Mouse (Mus musculus): ENCODE data around the gene Gm13698. TPM values are rescaled to one million over a fixed set of nuclear protein-coding genes. Genes with fewer than 3 reads are reported as not detected.
A peak's percentile ranks its signal among the peaks of the same experiment; 100 is the strongest.
"Not testable (repeated sequence)": the region's sequence is repeated elsewhere in the genome, so short reads cannot be mapped to it uniquely, and the experiment has no call there.

The Gm13698 gene
- polyA plus RNA-seq (2014; fragmentation: Nextera tagmentation; extraction: Ambion mirVana): not detected in 2 replicates

GRCm38 (mm10) chr2:83955393-83955792, at the start of gene Gm13698:
Gene Gm13698, plus strand, starts transcription at chr2:83955693.
- H3K27me3 ChIP-seq (ENCODE audit: control insufficient read depth, insufficient read depth, low read length); ATAC-seq (ENCODE audit: insufficient number of reproducible peaks, insufficient read depth, low FRiP score, low read depth); H3K4me3 ChIP-seq (ENCODE audit: control insufficient read depth in 1 of 2, insufficient read depth in 1 of 2, low read depth in 1 of 2, low read length in 2 of 2); H3K4me1 ChIP-seq (ENCODE audit: control insufficient read depth in 2 of 2, insufficient read depth in 2 of 2, low read length in 2 of 2); H3K27ac ChIP-seq (replicated peaks in 1 of 2; ENCODE audit: control insufficient read depth in 1 of 2, insufficient read depth in 1 of 2, low read depth in 2 of 2, low read length in 2 of 2); H3K4me2 ChIP-seq (ENCODE audit: low read length); H3K9ac ChIP-seq (ENCODE audit: low read length); H3K9me3 ChIP-seq (ENCODE audit: control insufficient read depth, low read length); H3K36me3 ChIP-seq (ENCODE audit: control insufficient read depth, insufficient read depth, low read length): not testable (repeated sequence)
- WGBS: no CpG with 5 or more reads among the region's 6 CpGs

GRCm38 (mm10) chr2:83929478-83930088, 25.9 kb upstream of the Gm13698 start:
- H3K4me2 ChIP-seq (ENCODE audit: low read length): no peak overlapping the region
- H3K27me3 ChIP-seq (ENCODE audit: control insufficient read depth, insufficient read depth, low read length): no peaks in the 10 kb centered on the region
- H3K4me1 ChIP-seq (ENCODE audit: control insufficient read depth in 2 of 2, insufficient read depth in 2 of 2, low read length in 2 of 2): no peaks in the 10 kb centered on the region
- WGBS: 70% methylated on average over 2 of the region's 2 CpGs
- H3K27ac ChIP-seq (replicated peaks in 1 of 2; ENCODE audit: control insufficient read depth in 1 of 2, insufficient read depth in 1 of 2, low read depth in 2 of 2, low read length in 2 of 2): no peak overlapping the region
- no peaks in the 10 kb centered on the region for H3K36me3 ChIP-seq (ENCODE audit: control insufficient read depth, insufficient read depth, low read length)
- H3K9ac ChIP-seq (ENCODE audit: low read length): no peak overlapping the region
- H3K4me3 ChIP-seq (ENCODE audit: control insufficient read depth in 1 of 2, insufficient read depth in 1 of 2, low read depth in 1 of 2, low read length in 2 of 2): no peak overlapping the region
- no peaks in the 10 kb centered on the region for H3K9me3 ChIP-seq (ENCODE audit: control insufficient read depth, low read length)
- ATAC-seq (ENCODE audit: insufficient number of reproducible peaks, insufficient read depth, low FRiP score, low read depth): no peak

DNA sequence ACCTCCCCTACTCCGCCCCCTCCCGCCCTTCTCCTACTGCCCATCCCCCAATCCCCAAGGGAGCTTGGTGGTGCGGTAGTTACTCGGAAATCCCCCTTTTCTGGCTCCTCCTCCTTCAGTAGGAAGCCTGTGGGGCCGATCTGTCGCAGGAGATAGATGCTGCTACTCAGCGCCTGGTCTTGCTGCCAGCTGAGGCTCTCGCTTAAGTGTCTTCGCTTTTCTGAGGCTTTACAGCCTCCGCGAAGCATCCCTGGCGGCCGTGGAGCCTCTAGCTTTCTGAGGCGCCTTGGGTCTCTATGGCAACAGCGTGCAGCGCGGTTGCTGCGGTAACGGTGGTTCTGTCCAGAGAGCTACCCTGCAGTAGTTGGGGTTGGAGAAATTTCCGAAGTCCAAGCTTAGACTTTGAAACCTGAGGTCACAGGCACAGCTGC, 14.5 kb upstream of the Gm13698 start, which contains the start of gene Zswim2:
Gene Zswim2, minus strand, starts transcription at position 298 of the 431 bp plus-strand sequence.
- 0 out of 2 replicates have a peak, but pooled peaks have one; percentile 50 for ATAC-seq (ENCODE audit: insufficient number of reproducible peaks, insufficient read depth, low FRiP score, low read depth)
- Histone ChIP-seq H3K9me3 (ENCODE audit: control insufficient read depth, low read length) (no peaks in the 10 kb centered on the region), H3K9ac (ENCODE audit: low read length) (no peak within 1 kb of the TSS), H3K27me3 (ENCODE audit: control insufficient read depth, insufficient read depth, low read length) (no peaks in the 10 kb centered on the region), H3K27ac (replicated peaks in 1 of 2; ENCODE audit: control insufficient read depth in 1 of 2, insufficient read depth in 1 of 2, low read depth in 2 of 2, low read length in 2 of 2) (no peak within 1 kb of the TSS), H3K36me3 (ENCODE audit: control insufficient read depth, insufficient read depth, low read length) (no peaks in the 10 kb centered on the region), H3K4me1 (ENCODE audit: control insufficient read depth in 2 of 2, insufficient read depth in 2 of 2, low read length in 2 of 2) (peaks cover 3% of the 10 kb centered on the region in 2 experiments; a peak in 1 of 4 replicates), H3K4me3 (ENCODE audit: control insufficient read depth in 1 of 2, insufficient read depth in 1 of 2, low read depth in 1 of 2, low read length in 2 of 2) (peak within 1 kb of the TSS; percentile 17 to 18; a peak in 1 of 4 replicates), H3K4me2 (ENCODE audit: low read length) (peak within 1 kb of the TSS; percentile 59)
- under 1% methylated on average over 20 of the region's 20 CpGs for WGBS

DNA sequence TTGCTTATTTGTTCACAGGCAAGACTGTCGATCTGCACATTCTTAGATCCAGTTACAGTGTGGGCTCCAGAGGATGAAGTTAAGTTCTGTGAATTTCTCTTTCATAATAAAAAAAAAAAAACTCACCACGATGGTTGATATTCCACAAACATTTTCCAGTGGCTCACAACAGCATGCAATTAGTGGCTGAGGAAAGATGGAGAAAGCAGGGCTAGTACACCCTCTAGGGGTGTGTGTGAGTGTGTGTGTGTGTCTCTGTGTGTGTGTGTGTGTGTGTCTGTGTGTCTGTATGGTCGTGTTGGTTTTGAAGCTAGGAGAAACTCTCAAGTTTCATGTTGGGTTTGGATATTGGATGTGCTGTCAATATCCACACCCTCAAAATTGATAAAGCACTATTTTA, 14.1 kb upstream of the Gm13698 start:
- 0 out of 4 replicates have a peak overlapping the region, but pooled peaks of 1 of the 2 experiments have one; percentile 18 for H3K4me3 ChIP-seq (ENCODE audit: control insufficient read depth in 1 of 2, insufficient read depth in 1 of 2, low read depth in 1 of 2, low read length in 2 of 2)

GRCm38 (mm10) chr2:83941792-83942191, 13.7 kb upstream of the Gm13698 start:
- peaks cover 3% of the 10 kb centered on the region in 2 experiments; a peak in 1 of 4 replicates for H3K4me1 ChIP-seq (ENCODE audit: control insufficient read depth in 2 of 2, insufficient read depth in 2 of 2, low read length in 2 of 2)
- WGBS: 40% methylated on average over 4 of the region's 4 CpGs
- H3K9ac ChIP-seq (ENCODE audit: low read length): no peak overlapping the region
- H3K36me3 ChIP-seq (ENCODE audit: control insufficient read depth, insufficient read depth, low read length): no peaks in the 10 kb centered on the region
- H3K4me3 ChIP-seq (ENCODE audit: control insufficient read depth in 1 of 2, insufficient read depth in 1 of 2, low read depth in 1 of 2, low read length in 2 of 2): no peak overlapping the region
- H3K4me2 ChIP-seq (ENCODE audit: low read length): no peak overlapping the region
- ATAC-seq (ENCODE audit: insufficient number of reproducible peaks, insufficient read depth, low FRiP score, low read depth): no peak
- H3K9me3 ChIP-seq (ENCODE audit: control insufficient read depth, low read length): no peaks in the 10 kb centered on the region
- no peak overlapping the region for H3K27ac ChIP-seq (replicated peaks in 1 of 2; ENCODE audit: control insufficient read depth in 1 of 2, insufficient read depth in 1 of 2, low read depth in 2 of 2, low read length in 2 of 2)
- H3K27me3 ChIP-seq (ENCODE audit: control insufficient read depth, insufficient read depth, low read length): no peaks in the 10 kb centered on the region

More for the DNA sequence above, 14.1 kb upstream of the Gm13698 start:
- WGBS: 42% methylated on average over 3 of the region's 3 CpGs
- Histone ChIP-seq H3K27me3 (ENCODE audit: control insufficient read depth, insufficient read depth, low read length) (no peaks in the 10 kb centered on the region), H3K9me3 (ENCODE audit: control insufficient read depth, low read length) (no peaks in the 10 kb centered on the region), H3K4me2 (ENCODE audit: low read length) (peak overlapping the region; percentile 59), H3K4me1 (ENCODE audit: control insufficient read depth in 2 of 2, insufficient read depth in 2 of 2, low read length in 2 of 2) (peaks cover 3% of the 10 kb centered on the region in 2 experiments; a peak in 1 of 4 replicates), H3K27ac (replicated peaks in 1 of 2; ENCODE audit: control insufficient read depth in 1 of 2, insufficient read depth in 1 of 2, low read depth in 2 of 2, low read length in 2 of 2) (no peak overlapping the region), H3K36me3 (ENCODE audit: control insufficient read depth, insufficient read depth, low read length) (no peaks in the 10 kb centered on the region), H3K9ac (ENCODE audit: low read length) (no peak overlapping the region)
- ATAC-seq (ENCODE audit: insufficient number of reproducible peaks, insufficient read depth, low FRiP score, low read depth): no peak

DNA sequence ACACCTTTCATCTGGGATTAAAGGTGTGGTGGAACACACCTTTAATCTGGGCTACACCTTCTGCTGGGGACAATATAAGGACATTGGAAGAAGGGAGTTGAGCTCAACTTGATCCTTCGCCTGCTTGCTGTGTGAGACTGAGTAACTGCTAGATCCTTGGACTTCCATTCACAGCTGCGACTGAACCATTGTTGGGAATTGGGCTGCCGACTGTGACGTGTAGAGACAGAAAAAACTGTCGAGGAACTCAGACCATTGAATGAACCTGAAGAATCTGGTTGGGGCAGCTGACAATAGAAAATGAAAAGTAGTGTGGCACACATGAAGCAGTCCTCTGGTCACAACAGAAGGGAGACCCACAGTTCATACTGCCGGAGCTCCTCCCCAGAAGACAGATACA, 5.7 kb downstream of the Gm13698 start, which contains the start of gene Gm13693:
Gene Gm13693, plus strand, starts transcription at position 301 of the 400 bp plus-strand sequence.
- not testable (repeated sequence) for H3K4me1 ChIP-seq (ENCODE audit: control insufficient read depth in 2 of 2, insufficient read depth in 2 of 2, low read length in 2 of 2); H3K27me3 ChIP-seq (ENCODE audit: control insufficient read depth, insufficient read depth, low read length); H3K9ac ChIP-seq (ENCODE audit: low read length); H3K9me3 ChIP-seq (ENCODE audit: control insufficient read depth, low read length); H3K36me3 ChIP-seq (ENCODE audit: control insufficient read depth, insufficient read depth, low read length); H3K4me2 ChIP-seq (ENCODE audit: low read length); H3K27ac ChIP-seq (replicated peaks in 1 of 2; ENCODE audit: control insufficient read depth in 1 of 2, insufficient read depth in 1 of 2, low read depth in 2 of 2, low read length in 2 of 2); ATAC-seq (ENCODE audit: insufficient number of reproducible peaks, insufficient read depth, low FRiP score, low read depth); H3K4me3 ChIP-seq (ENCODE audit: control insufficient read depth in 1 of 2, insufficient read depth in 1 of 2, low read depth in 1 of 2, low read length in 2 of 2)
- WGBS: no CpG with 5 or more reads among the region's 6 CpGs

- not testable (repeated sequence) for H3K9me3 ChIP-seq (ENCODE audit: control insufficient read depth, low read length); ATAC-seq (ENCODE audit: insufficient number of reproducible peaks, insufficient read depth, low FRiP score, low read depth); H3K36me3 ChIP-seq (ENCODE audit: control insufficient read depth, insufficient read depth, low read length); H3K4me1 ChIP-seq (ENCODE audit: control insufficient read depth in 2 of 2, insufficient read depth in 2 of 2, low read length in 2 of 2); H3K27ac ChIP-seq (replicated peaks in 1 of 2; ENCODE audit: control insufficient read depth in 1 of 2, insufficient read depth in 1 of 2, low read depth in 2 of 2, low read length in 2 of 2); H3K27me3 ChIP-seq (ENCODE audit: control insufficient read depth, insufficient read depth, low read length); H3K4me2 ChIP-seq (ENCODE audit: low read length); H3K4me3 ChIP-seq (ENCODE audit: control insufficient read depth in 1 of 2, insufficient read depth in 1 of 2, low read depth in 1 of 2, low read length in 2 of 2); H3K9ac ChIP-seq (ENCODE audit: low read length)
- no CpG with 5 or more reads among the region's 6 CpGs for WGBS
These were observed 11.5 kb downstream of the Gm13698 start, which contains the start of gene Gm13695 for GRCm38 (mm10) chr2:83967013-83967412. Gene Gm13695, plus strand, starts transcription at chr2:83967313.

Measured in heart, embryonic 14.5 days (tissue).